Mouse (Mus musculus): ENCODE measurements at regions not wholly inside any gene's neighbourhood (a gene's known extent, or its start where the extent isn't known, plus 50 kb on each side); places are given as distances from the start of the nearest gene placed in this dataset.

DNA sequence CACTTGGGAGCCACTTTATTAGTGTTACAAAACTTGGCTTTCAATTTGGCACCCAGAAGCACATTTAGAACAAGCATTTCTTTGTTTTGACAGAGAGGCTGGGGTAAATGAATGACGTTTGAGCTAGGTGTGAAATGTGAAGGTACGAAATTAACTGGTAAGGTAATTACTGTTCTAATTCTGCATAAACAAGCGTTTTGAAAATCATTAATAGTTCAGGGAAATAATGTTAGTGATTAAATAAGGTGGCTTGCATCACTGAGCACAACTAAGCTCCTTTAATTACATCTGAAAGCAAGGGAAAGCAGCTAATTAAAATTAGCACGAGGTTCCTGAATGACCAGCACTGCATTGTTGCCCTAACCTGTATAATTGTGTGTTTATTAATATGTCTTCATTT, 529.9 kb upstream of the Pkn2 start:
- no peak for DNase-seq (ENCODE audit: low spot score)

DNA sequence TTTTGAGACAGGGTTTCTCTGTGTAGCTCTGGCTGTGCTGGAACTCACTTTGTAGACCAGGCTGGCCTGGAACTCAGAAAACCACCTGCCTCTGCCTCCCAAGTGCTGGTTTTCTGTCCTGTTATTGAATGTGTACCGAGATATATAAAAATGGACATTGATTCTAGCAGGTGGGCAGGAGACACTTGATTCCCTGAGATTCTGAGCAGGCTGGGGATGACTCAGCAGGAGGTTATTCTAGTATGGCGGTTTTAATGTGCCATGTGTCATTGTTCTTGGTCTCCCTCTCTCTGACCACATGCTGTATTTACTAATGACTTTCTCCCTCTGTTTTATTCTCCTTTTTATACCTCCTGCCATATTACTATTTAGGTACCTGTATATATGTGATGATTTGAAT, 517.2 kb upstream of the Pkn2 start:
- DNase-seq (ENCODE audit: low spot score): no peak

DNA sequence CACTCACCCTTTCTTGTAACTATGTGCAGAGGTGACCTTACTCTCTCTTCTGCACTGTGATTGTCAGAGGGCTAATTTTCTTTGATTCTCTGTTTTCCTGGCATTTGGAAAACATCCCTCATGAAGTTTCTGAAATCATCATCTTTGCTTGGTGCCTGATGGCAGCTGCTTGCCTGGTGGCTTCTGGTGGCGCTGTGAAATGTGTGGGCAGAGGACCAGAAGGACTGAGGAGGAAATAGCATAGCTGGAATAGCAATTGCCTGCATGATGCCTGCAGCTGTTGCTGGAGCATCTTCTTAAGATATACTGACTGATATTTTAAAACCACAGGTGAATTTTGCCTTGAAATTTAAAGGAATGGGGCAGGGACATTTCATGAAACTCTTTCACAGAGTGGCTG, 502.6 kb upstream of the Pkn2 start:
- no peak for DNase-seq (ENCODE audit: low spot score)

DNA sequence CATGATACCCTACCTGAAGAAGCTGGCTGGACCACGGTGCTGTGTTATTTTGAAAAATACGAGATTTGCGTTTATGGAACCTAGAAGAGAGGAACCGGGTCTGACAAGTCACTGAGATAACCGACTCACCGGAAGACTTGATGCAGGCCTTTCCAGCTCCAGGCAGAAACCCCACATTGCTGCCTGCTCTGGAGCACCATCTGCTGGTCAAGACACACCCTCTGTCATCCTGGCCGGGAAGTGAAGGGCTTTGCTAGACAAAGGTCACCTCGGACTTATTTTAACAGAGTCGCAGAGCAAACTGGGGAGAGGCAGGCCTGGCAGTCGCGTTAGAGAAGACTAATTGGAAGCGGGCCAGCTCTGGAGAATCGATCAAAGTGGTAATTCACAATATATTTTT, 497.4 kb upstream of the Pkn2 start:
- peak; percentile 29 for DNase-seq (ENCODE audit: low spot score)

DNA sequence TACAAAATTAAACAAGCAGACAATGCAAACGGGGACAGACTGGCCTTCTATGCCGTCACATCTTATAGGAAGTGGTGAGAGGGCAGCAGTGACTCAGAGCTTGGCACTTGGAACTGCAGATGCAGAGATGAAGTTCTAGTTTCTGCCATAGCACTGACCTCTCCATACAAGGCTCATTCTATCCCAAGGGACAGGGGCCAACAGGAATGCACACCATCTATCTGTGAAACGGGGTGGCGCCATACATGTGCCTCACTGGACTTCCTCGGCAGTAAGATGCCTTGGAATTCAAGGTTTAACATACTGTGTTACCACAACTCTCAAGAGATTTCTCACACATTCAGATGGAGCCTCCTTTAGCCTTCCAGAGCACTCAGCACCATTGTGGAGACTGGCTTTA, 495.6 kb upstream of the Pkn2 start:
- no peak for DNase-seq (ENCODE audit: low spot score)

DNA sequence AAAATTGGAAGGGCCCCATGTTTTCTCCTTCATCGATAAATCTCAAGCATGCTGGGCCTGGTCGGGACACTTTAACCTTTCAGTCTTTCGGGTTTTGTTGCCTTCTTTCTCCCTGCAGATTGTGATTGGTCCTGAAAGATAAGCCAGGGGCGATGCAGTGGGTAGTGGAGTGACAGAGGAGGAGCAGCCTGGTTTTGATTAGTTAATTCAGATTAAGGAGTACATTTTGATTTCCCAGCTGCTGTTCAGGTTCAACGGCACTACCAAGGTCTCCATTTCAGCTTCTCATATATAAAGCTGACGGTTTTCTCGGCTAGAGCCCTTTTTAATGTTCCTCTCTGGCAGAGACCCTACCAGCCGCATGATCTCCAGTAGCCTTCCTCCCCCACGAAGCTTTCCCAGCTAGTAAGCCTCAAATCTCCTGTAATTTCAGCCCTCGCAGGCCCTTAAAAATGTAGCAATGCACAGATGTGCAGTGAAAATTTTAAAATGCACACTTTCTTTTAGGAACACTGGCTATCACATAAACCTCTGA, 493.8 kb upstream of the Pkn2 start:
- DNase-seq (ENCODE audit: low spot score): no peak

DNA sequence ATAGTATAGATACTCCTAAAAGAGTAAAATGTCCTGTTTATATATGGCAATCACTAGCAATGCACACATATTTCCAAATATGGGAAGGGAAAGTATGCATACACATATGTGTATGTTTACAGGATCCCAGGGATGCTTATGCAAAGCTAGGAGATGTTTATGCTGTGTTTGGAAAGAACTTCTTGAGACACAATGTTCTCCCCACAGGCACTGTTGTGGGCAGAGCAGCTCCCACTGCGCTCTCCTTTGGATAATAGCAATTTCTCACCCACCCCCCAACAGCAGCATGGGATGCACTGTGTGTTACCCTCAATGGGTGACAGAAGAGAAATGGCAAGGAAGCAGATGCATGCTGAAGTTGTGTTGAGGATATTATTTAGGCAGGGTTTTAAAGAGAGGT, 491.7 kb upstream of the Pkn2 start:
- no peak for DNase-seq (ENCODE audit: low spot score)

DNA sequence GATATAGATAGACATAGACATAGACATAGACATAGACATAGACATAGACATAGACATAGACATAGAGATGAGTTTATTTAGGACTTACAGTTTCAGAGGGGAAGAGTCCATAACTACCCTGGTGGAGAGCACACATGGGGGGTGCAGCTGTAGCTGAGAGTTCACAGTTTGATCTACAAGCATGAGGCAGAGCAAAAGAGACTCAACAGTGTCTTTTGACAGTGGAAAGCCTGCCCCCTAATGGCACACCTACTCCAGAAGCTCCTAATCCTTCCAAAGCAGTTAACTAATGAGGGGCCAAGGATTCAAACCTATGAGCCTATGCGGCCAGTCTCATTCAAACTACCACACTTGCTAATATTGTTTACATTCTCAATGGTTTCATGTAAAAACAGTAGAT, 487.2 kb upstream of the Pkn2 start:
- no peak for DNase-seq (ENCODE audit: low spot score)

DNA sequence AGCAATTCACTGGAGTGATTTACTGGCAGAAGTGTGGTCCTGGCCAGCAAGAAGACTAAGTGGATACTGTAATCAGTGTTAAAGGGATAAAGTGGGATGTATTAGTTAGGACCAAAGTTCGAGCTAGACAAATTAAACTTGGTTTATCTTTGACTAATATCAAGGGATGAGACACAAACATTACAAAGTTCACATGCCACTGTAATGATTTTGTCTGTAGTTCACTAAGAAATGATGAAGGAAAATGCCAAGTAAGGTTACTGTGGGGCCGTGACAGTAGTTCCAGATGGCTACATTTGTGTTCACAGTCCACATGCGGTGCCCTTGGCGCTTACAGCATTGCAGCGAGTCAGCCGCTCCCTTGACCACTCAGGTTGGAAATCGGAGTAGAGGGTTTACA, 458.2 kb upstream of the Pkn2 start:
- no peak for DNase-seq (ENCODE audit: low spot score)

DNA sequence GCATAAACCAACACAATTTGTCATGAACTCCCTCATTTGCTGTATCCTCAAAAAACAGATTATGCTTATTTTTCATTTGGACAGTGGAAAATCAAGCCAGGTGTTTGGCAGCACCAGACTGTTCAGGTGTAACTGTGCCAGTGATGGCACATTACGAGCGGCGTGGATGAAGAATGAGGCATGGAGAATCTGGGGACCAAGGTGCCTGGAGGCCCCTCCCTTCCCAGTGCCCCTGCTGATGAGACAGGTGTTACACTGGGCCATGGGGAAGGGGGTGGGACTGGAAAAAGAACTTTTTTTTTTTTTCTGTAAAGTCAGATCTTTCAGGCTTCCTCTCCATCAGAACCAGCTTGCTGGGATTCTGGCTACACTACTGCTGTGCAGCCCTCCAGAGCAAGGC, 451.5 kb upstream of the Pkn2 start:
- DNase-seq (ENCODE audit: low spot score): no peak

DNA sequence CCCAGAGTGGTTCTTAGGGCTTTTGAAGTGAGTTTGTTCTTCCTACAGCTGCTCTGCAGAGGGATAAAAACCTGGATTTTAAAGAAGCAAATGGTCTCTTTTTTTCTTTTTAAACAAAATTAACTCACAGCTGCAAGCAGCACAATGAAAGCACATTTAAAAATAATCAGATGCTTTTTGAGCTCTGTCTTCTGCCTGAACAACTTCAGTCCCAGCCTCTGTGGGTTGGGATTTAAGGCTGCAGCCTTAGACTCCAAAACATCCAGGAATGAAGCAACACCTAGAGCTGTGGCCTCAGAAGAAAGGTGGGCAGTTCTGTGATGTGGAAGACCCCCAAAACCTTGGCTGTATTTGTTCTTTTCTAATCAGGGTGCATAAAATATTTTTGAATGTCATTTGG, 446.7 kb upstream of the Pkn2 start:
- DNase-seq (ENCODE audit: low spot score): no peak

DNA sequence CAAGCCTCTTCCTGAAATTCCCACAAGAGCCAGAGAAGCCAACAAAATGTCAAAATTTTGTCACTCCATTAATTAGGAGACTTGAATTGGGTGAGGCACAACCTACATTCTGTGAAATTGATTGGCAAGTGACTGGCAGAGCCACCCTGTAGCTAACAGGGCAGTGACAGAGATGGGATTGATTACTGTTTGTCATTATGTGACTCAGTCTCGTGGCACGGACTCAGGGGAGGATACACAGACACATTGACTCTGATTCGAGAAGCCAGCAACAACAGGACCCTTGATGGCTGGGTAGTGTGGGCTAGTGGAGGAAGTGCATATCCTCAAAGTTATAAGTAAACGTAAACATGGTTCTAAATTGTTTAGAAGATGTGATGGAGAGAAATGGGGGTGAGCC, 445.8 kb upstream of the Pkn2 start:
- DNase-seq (ENCODE audit: low spot score): no peak

DNA sequence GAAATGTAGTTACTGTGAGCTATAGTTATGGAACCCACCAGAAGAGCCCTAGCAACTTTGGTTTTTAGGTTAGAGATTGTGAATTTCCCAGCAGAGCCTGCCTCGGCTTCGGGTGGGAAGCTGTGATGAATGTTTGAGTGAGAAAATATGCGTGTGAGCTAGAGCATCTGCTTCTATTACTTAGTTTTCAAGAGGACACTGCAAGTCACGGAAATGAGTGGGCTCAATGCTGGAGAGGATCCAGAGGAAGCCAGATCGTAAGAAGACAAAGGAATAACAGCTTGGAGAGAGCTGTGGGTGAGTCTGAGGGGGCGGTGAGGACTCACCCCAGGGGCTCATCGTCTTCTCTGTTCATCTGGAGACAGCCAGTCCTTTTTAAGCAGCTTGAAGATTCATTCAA, 434.7 kb upstream of the Pkn2 start:
- no peak for DNase-seq (ENCODE audit: low spot score)

DNA sequence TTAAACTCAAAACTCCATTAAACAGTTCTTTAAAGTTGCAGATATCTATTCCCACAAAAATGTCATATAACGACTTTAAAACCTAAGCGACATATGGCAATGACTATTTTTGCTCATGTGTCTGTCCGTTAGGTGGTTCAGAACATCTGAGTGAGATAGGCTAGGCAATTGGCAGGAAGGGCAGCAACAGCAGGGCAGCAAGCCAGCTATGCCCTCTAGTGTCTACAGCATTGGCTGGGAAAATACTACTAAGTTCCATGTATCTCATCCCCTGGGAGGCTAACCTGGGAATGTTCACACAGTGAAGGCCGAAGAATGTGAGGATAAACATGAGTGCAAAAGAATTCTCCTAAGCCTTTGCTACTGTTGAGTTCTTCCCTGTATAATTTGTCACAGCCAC, 410.0 kb upstream of the Pkn2 start:
- no peak for DNase-seq (ENCODE audit: low spot score)

DNA sequence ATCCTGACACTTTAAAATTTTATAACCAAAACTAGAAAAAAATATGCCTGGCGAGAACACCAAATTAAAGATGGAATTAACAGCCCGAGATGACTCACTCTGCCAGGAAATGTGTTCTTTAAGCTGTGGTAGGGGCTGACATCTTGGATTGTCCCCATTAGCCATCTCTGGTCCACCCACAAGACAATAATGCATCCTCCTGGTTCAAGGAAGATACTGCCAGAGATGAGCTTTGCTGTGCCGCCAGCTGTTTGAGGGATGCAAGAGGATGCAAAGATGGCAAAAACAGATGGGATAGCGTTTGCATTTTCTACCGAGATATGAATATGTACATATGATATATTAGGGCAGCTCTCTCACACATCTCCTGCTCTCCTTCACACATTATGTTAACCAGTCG, 382.3 kb upstream of the Pkn2 start:
- DNase-seq (ENCODE audit: low spot score): no peak

DNA sequence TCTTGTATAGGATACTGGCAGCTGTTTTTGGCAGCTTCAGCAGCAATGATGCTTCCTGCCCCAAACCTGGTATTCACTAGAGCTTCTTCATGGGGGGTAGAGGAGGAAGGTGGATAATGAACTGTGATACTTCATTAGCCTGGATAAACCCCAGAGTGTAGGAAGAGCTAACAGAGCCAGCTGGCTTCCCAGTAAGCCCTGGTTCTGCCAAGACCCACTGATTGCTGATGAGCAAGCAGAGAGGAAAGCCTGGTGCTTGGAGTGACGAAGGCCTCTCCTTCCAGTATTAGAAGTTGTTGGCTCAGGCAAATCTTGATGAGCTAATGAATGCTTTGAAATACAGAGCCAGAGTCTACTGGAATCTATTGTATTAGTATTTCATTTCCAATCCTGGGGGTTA, 370.8 kb upstream of the Pkn2 start:
- DNase-seq (ENCODE audit: low spot score): no peak

DNA sequence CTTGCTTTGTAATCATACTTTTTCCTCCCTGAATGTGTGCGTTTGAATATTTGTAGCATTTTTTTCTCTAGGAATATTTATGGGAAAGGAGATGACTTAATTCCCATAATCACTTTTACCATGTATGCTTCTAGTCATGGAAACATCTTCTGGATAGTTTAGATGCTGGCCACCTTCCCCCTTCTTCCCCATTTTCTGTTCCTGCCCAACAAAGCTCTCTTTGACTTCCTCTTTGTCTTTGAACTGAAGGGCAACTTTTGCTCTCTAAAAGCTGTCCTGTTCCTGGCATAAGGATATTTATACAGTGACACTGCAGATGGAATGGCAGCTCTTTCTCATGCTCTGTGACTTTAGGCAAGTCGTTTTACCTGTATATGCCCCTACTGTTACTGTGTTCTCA, 370.2 kb upstream of the Pkn2 start:
- DNase-seq (ENCODE audit: low spot score): no peak

DNA sequence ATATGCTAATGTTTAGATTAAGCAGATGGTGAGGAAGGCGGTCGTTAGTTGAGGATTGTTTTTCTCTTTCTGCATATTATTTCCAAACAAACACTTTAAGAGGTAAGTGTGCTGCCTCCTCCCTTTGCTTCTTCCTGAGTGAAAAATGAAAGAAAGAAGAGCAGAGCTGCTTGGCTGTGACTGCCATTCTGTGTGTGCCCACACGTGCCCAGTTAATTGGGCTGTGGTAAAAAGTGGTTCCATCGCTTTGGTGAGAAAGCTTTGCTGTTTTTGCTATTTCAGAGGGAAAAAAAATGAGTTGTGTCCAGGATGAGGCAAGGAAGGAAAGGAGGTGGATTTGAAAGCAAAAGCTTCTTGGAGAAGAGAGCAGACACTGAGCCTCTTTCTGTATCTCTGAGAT, 360.9 kb upstream of the Pkn2 start:
- no peak for DNase-seq (ENCODE audit: low spot score)

DNA sequence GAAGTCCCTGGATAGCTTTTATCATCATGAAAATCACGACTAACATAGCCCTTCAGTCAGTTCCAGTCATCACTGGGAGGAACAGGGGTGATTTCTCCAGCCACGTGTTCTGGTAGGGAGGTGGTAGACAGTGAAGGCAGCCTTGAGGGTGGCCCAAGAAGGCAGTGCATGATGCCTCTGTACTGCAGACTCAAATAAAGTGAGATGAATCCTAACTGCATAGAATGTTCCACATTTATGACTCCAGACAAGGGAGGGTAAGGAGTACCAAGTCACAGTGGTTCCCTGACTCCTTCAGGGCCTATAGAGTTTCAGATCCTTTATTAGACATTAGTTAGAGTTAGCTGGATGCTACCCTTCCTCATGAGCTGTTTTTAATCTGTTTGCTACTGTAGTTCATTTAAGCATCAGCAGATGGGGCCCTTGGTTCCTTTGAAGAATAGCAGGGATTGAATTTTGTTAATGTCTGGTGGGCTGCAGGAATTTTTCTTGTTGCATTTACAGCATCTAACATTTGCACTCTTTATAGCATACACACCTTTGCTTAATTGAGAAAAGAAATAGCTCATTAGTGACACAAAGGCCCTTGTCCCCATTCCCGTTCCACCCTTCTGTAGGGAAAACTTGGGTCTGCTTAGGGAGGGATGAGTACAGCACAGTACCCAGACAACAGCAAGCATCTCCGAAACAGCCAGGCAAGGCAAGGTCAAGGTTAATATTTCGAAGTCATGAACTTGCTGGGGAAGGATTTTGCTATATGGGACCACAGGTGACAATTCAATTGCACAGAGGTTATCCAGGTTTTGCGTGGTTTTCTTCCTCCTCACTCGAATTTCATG, 359.0 kb upstream of the Pkn2 start:
- no peak for DNase-seq (ENCODE audit: low spot score)

DNA sequence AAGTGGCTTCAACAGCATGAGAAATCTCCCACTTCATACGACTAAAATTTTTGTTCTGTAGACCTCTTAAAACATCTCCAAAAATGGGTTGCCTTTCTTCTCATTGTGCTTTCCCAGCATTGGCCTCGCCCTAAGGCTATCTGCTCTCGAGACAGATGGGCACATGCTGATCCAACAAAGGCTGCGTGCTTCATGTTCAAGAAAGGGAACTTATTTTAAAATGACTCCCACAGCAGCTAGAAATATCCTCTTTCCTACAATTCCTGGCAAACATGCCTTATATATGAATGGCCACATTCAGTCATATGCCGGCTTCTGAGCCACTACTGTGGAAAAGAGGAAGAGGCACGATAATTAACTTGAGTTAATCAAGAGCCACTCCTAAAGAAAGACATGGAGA, 356.7 kb upstream of the Pkn2 start:
- DNase-seq (ENCODE audit: low spot score): no peak

DNA sequence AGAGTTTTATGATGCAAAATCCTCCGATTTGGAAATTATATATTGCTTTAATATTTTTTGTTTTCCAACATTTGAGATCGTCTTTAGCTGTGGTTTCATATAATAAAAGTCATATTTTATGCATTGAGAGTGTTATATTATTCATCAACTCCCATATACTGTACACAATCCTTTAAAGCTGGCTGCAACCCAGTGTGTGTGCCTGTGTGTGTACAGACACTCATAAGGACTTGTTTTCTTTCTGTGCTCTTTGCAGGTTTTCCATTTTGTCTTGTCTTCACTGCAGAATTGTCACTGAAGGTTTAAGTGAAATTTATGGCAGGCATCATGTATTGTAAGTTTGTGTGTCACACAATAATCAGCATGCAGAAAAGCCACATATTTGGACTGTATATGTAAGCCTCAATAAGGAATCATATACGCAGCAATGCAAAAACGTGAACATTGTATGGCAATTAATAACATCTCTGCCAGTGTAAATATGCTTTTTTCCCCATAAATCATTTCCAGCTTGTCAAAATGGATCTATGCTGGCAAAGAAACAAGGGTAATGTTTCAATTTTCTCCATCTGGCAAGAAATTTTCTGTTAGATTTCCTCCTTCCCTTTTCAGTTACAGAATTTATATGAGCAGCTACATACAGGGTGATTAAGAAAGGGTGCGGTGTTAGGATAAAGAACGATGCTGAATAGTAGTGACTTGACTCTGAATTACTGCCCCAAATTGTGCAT, 342.4 kb upstream of the Pkn2 start:
- no peak for DNase-seq (ENCODE audit: low spot score)

DNA sequence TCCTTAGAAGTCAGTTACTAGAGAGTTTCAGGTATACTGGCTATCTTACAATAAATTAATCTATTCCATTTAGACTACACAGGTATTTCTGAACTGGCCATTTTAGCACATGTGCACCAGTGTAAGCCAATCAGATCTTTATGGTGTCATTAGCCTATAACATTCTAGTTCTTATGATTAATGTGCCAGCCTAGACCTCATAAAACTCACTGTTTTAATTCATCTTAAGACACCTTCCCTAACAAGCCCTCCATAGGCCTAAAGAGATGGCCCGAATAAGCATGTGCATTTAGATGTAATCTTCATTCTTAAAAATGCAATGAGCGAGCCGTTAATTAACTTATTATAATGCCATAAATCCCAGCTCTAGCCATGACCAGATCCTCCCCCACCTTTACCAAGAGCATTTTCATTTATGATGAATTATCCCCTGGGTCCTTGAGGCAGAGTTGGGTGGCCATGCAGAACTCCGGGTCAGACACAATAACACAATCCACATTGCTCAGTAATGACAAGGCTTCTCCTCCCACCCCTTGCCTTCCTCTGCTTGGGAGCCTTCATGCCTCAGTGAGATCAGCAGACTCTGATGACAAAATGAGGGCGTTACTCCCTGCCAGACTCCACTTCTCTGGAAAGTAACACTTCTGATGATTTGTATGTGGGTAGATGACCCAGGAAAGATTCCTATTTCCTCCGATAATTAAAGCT, 311.6 kb upstream of the Pkn2 start:
- no peak for DNase-seq (ENCODE audit: low spot score)

DNA sequence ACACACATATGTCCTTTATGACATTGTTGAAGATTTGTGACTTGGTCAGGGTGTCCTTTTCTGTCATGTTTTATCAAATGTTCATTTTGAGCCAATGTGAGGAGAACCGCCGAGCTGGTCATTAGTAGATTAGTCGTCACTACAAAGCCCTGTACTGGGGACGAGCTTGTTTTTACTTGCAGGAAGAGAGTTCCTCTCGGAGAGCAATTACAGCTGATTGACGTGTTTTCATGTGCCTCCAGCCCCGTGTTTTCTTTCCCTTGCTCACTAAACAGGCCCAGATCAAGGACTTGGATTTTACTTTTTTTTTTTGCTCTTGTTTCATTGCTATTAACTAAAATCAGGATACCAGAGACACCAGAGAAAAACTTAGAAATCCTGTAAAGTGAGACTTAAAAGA, 307.1 kb upstream of the Pkn2 start:
- DNase-seq (ENCODE audit: low spot score): no peak
